18 mouse cellular contexts compared by ENCODE assay signal in genomic region chr13:112736407-112736806, GRCm38 (mm10).
"Had no signal": no experiment of that assay in that cellular context is flagged by ENCODE, and none has a peak within 500 bp of the region (broad histone marks: within the 10 kb centered on the region; RNA-seq: fewer than 3 reads in every experiment).

No protein-coding gene starts in this region.

- H3K27me3 ChIP-seq: neural tube, embryonic 13.5 days; neural tube, embryonic 15.5 days had no signal

- H3K27ac ChIP-seq: midbrain, embryonic 10.5 days; neural tube, embryonic 13.5 days; neural tube, embryonic 15.5 days had no signal

- ATAC-seq: midbrain, embryonic 16.5 days had no signal

- H3K4me1 ChIP-seq: midbrain, embryonic 10.5 days; neural tube, embryonic 13.5 days; neural tube, embryonic 15.5 days had no signal

- H3K9me3 ChIP-seq: midbrain, embryonic 10.5 days; neural tube, embryonic 13.5 days; neural tube, embryonic 15.5 days had no signal

- DNase-seq: lung, adult 18-20 months; lung, postnatal 10 days; lung, postnatal 4 days; midbrain, embryonic 14.5 days; retina, postnatal 1 day; right cerebral cortex, adult 18-20 months; right cerebral cortex, postnatal 25 days; right cerebral cortex, postnatal 4 days; spleen, adult 18-20 months; thymus, adult 18-20 months; thymus, postnatal 14 days; thymus, postnatal 36 days had no signal

- H3K4me3 ChIP-seq: midbrain, embryonic 10.5 days; myocyte; neural tube, embryonic 13.5 days; neural tube, embryonic 15.5 days had no signal

- H3K9ac ChIP-seq: lung, embryonic 14.5 days; neural tube, embryonic 13.5 days; neural tube, embryonic 15.5 days had no signal

- H3K4me2 ChIP-seq: lung, embryonic 14.5 days; neural tube, embryonic 13.5 days; neural tube, embryonic 15.5 days had no signal
